Mouse (Mus musculus): ENCODE data around the gene Washc4.

The Washc4 gene

DNA sequence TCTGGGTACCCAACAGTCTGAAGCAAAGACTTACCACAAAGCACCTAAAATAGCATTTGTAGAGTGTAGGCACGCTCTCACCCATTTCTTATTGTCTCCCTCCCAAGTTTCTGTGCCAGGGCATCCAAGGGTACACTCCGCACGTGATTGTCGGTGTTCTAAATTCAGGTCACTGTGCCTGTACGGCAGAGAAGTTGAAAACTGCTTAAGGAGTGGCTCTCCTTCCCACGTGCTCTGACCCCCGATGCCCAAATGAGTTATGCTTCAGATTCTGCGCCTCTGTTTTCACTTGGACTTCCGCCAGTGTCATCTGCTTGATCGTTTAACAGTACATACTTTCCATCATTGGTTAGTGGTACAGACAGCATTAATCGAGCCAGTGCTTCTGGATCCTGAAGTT, 57.1 kb downstream of the Washc4 start:
- DNase-seq (ENCODE audit: low spot score) = no peak

- DNase-seq (ENCODE audit: low spot score) = no peak
Measured at GRCm38 (mm10) chr10:83603956-83604564, 60.5 kb downstream of the Washc4 start.

DNA sequence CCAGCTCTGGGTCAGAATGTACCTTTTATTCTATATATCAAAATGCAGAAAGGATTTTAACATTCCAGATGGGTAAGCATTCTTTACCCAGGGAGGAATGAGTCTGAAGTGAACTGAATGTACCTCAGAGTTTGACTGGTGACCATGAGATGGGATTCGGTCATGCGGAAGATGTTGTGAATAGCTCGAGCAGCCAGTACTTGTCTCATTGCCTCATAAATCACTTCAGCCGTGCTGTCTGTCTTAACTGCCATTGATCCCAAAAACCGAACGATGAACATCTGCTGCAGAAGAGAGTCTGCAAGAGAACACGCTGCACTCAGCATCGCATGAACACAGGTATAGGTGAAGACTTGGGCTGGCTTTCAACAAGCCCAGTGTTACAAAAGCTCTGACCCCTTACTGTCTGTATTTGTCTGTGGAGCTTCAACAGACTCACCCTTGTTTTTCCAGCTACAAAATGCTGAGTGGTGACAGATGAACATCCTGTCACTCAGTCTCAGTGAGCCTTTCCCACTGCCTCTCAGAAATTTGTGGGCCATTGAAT, 62.2 kb downstream of the Washc4 start:
- DNase-seq (ENCODE audit: low spot score) = no peak

DNA sequence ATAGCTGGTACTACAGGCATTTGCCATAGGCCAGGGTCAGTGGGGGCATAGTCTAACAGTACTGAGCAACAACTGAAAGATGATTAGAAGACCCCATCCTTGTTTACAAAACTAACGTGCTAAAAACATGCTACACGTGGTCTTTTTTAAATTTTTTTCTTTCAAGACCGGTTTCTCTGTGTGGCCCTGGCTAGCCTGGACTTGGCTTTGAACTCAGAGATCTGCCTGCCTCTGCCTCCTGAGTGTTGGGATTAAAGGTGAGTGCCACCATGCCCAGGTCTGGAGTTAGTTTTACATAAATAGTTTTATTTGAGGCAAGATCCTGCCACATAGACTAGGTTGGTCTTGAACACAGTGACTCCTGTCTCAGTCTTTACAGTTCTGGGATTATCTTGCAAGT, 63.6 kb downstream of the Washc4 start:
- DNase-seq (ENCODE audit: low spot score) = no peak

- no peak for DNase-seq (ENCODE audit: low spot score)
Measured at GRCm38 (mm10) chr10:83608596-83608995, 65.0 kb downstream of the Washc4 start.

DNA sequence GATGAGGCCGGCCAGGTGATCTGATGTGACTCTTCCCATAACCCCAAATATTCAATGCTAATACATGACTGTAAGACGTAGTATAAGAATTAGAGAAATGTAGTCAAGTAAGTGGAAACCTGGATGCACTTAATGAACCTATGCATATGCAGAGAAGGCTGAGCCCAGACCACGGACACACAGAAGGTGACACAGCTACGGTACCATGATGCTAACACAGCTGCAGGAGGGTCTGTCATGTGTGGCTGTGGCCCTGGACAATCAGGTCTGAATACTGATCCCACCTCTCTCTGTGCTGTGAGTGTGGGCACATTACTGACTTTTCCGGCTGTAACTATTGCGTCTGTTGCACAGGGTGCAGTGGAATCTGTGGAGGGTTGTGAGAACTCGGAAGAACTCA, 67.0 kb downstream of the Washc4 start:
- no peak for DNase-seq (ENCODE audit: low spot score)

- DNase-seq (ENCODE audit: low spot score) = no peak
Measured at GRCm38 (mm10) chr10:83611863-83612262, 68.3 kb downstream of the Washc4 start.

DNA sequence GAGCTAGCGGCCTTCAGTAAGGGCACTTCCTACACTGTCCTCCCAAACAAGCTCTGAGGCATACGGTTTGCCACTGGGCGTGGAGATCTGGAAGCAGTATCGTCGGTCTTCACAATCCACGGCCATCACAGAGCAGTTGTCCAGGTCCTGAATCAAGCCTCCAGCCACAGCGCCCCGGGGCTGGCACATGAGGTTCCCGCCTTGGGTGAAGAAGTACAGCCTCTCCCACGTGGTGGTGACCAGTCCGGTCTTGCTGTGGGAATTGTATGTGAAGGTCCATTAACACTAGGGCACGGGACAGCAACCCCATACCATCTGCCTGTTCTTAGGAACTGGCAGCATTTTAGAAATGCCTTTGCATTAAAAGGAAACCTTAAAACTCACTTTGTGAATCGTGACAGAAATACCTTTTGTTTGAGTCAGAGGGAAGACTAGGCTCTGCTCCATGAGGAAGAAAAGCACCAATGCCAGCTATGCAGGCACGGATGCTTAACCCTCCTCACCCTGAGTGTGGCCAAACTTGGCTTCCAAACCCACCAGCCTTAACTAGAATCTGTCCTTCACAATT, 69.2 kb downstream of the Washc4 start:
- no peak for DNase-seq (ENCODE audit: low spot score)

DNA sequence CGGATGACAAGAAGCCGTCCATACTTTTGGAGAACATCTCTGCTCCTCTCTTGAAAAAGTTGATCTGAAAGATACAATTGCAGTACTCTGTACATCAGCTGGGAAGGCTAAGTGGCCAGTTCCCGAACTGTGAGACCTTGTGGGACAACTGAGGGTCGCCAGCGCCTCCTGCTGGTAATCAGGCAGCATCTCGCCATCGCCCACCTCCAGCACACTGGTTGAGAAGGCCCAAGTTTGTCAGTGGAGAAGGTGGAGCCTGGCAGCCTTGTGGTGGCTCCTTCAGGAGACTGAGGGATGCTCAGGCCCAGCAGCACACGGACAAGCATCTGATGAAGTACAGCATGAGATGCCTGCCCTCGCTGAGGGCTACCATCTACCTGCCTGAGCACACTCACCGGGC, 73.8 kb downstream of the Washc4 start:
- DNase-seq (ENCODE audit: low spot score) = peak; percentile 21

DNA sequence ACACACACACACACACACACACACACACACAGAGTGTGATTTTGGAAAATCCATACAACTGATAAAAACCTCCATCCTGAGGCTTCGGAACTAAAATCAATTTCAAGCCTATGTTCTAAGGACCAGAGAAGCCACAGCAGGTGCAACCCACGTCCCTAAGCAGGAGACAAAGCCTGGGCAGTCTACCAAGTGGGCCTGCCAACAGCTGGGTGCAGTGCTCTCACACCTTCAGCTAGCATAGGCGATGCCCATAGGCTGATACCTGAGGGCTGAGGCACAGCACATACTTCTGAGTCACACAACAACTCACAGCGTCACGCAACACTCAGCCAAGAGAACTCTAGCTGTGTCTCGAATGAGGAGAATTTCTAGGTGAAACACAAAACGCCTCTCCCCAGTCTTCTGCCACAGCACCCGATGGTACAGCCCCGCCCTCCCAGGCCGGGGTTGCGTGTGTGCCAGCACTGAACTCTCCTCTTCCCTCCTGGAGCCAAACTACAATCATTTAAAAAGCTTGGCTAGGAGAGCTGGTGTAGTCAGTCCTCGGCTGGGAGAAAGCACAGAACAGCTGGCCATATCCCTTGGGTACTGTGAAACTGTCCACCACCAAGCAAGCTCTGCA, 75.4 kb downstream of the Washc4 start:
- DNase-seq (ENCODE audit: low spot score) = peak; percentile 18

DNA sequence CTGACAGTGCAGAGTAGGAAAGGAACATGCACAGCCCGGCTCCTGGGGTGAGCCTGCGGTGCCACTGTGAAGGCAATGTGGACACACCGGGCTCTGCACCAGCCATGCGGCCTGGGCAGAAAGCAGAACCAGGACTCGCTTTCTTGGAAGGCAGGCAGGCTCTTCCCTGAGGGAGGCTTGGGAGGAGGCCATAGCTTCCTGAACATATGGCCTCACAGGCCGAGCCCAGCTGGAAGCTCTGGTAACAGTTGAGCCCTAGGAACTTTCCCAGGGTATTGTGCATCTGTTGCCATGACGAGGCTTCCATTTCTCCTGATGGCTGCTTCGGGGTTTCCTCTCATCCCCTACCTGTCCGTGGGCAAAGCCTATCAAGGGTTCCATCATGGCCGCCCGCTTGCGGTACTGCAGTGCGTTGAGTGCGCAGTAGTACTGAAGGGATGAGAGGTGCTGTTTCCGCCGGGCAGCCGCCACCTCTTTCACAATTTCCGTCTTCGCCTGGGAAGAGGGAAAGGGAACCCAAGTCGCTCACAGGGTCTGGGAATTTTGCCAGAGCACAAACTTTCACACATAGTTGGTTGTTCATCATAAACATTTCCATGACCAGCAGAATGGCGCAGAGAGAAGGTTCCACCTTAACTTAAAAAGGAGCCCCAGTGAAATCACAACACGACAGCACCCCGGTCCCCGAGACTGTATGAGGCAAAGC, 77.0 kb downstream of the Washc4 start:
- no peak for DNase-seq (ENCODE audit: low spot score)

DNA sequence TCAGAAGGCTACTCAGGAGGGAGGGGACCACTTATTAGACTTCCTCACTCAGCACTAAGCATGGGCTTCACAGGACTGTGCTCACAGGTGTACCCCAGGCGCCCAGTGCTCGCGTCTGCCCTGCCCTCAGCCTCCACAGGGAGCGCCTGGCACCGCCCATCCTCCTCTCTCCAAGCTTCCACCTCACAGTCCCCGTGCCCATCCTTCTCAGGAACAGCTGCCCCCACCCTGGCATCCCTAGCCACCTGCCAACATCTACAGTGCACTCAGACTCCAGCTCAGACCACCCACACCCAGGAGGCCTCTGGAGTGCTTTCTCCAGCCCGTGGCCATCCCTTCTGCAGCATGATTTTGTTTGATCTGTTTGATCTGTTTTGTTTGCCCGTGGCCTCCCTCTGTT, 80.5 kb downstream of the Washc4 start:
- no peak for DNase-seq (ENCODE audit: low spot score)

DNA sequence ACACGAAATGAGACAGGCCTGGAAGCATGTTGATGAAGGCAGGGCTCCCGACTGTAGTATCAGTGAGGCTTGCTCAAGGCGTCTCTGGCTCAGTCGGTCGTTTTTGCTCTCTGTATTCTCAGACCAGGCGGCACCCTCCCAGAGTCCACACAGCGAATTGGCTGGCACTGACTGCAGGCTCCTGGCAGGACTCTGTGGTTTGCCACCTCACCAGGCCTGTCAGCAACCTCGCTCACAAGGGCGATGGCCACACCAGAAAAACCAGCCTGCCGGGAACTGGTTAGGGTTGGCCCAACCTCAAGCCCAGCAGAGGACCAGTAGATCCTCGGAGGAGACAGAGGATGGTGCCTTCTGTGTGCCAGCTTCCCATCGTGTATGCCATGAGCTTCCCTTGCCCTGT, 81.3 kb downstream of the Washc4 start:
- DNase-seq (ENCODE audit: low spot score) = no peak

- no peak for DNase-seq (ENCODE audit: low spot score)
Measured at GRCm38 (mm10) chr10:83627113-83627687, 83.6 kb downstream of the Washc4 start.

- DNase-seq (ENCODE audit: low spot score) = no peak
Measured at GRCm38 (mm10) chr10:83628241-83628640, 84.7 kb downstream of the Washc4 start.

DNA sequence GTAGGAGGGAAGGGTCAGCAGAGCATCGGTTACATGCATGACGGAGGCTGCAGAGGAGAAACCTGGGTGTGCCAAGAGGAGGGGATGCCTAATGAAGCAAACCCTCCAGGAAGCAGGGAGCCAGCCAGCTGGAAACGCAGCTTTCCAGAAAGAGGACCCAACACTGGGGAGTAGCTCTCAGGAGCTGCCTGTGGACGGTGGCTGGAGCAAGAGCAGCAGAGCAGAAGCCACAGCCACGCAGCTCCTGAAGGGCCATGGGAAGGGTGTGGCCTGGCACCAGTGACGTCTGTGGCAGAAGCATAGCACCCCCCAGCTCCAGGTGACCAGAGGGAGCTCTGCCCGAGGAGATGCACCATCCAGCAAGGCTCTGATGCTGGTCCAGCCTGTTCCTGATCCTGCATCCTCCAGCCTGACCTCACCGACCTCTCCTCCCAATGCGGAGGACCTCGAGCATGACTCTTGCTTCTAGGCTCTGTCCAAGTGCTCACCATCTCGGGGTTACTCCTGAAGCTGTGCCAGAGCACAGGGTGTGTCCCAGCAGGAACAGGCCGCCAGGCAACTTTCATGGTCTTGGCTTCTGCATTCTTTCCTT, 85.7 kb downstream of the Washc4 start:
- no peak for DNase-seq (ENCODE audit: low spot score)

- DNase-seq (ENCODE audit: low spot score) = no peak
Measured at GRCm38 (mm10) chr10:83629878-83630277, 86.3 kb downstream of the Washc4 start.

- no peak for DNase-seq (ENCODE audit: low spot score)
Measured at GRCm38 (mm10) chr10:83630899-83631298, 87.3 kb downstream of the Washc4 start.

- DNase-seq (ENCODE audit: low spot score) = no peak
Measured at GRCm38 (mm10) chr10:83631775-83632174, 88.2 kb downstream of the Washc4 start.

GRCm38 (mm10) chr10:83632806-83633374, 89.3 kb downstream of the Washc4 start:
- DNase-seq (ENCODE audit: low spot score) = no peak

GRCm38 (mm10) chr10:83634461-83634860, 90.9 kb downstream of the Washc4 start:
- peak; percentile 60 for DNase-seq (ENCODE audit: low spot score)

DNA sequence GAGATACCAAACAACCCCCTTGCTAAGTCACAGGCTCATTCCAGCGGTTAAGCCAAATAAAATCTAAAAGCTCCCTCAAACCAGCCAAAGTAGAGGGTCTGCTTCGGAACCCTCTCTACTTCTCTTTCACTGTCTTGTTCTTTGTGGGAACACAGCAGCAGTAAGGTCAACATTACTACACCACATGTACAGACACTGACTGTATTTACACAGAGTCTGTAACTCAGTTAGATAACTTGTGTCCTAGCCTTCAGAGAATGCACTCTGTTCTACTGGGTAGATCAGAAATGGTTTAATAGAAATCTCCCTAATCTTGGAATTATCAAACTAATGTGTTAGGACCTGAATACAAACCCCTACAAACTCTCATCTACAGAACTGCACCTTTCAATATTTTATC, 92.6 kb downstream of the Washc4 start:
- no peak for DNase-seq (ENCODE audit: low spot score)

Data from MN1 (cell line).